Mouse (Mus musculus) macrophage (primary cell): ENCODE data around the gene Fam53b. TPM values are rescaled to one million over a fixed set of nuclear protein-coding genes. Genes with fewer than 3 reads are reported as not detected.

Experiments used
- polyA plus RNA-seq: library from polyadenylated mRNA; stranded (reverse); fragments of 250-400 nt; gene quantifications from 3 replicates; pipeline ENCODE4 v1.2.4, GENCODE M21; 2018; ENCODE audit warnings: inconsistent platforms

The Fam53b gene
- polyA plus RNA-seq, 1 experiment from 2014 or later = 28.5 TPM

Other genes with a start within 250 kb of the Fam53b start
- gene Oat, start 237.5 kb downstream of the Fam53b start, polyA plus RNA-seq = 46.9 to 79.8 TPM (median 59.3 TPM) in 3 replicates
- gene Nkx1-2, start 214.2 kb downstream of the Fam53b start, polyA plus RNA-seq = not detected in 3 replicates
- gene Lhpp, start 203.2 kb downstream of the Fam53b start, polyA plus RNA-seq = 15.6 to 23.7 TPM (median 21.2 TPM) in 3 replicates
- gene Eef1akmt2, start 38.8 kb upstream of the Fam53b start, polyA plus RNA-seq = 15.2 to 18.8 TPM (median 17.1 TPM) in 3 replicates
- gene Abraxas2, start 45.3 kb upstream of the Fam53b start, polyA plus RNA-seq = 45.4 to 73.6 TPM (median 47.0 TPM) in 3 replicates
- 10.1 to 17.5 TPM (median 10.4 TPM) in 3 replicates for gene Zranb1, start 117.3 kb upstream of the Fam53b start, polyA plus RNA-seq